Mouse (Mus musculus) lung, embryonic 16.5 days (tissue): ENCODE measurements around the gene Klhl10. TPM values are rescaled to one million over a fixed set of nuclear protein-coding genes. Genes with fewer than 3 reads are reported as not detected.

ENCODE experiments used
- ATAC-seq: fragments of 200-750 bp; cut with Nextera tagmentation; 2 replicates; pipeline ENCODE4 v1.8.0; 2017; ENCODE audit warnings: low read depth, mild to moderate bottlenecking, moderate library complexity
- H3K27ac ChIP-seq: fragments of 300-500 bp; sonication (generic); 2 replicates; pipeline ENCODE4 v1.5.1; 2014; ENCODE audit warnings: mild to moderate bottlenecking, control low read depth, low read length
- H3K27me3 ChIP-seq: fragments of 300-500 bp; sonication (generic); 2 replicates; pipeline ENCODE4 v1.6.1; 2014; ENCODE audit warnings: low read depth, low read length, mixed read lengths; ENCODE audit not compliant: control insufficient read depth, insufficient read depth
- H3K36me3 ChIP-seq: fragments of 300-500 bp; sonication (generic); 2 replicates; pipeline ENCODE4 v1.6.1; 2014; ENCODE audit warnings: low read length; ENCODE audit not compliant: control insufficient read depth, insufficient read depth
- H3K4me1 ChIP-seq: fragments of 300-500 bp; sonication (generic); replicated peaks from 2 replicates; pipeline ENCODE4 v1.6.1; 2014; ENCODE audit warnings: low read length, mixed read lengths; ENCODE audit not compliant: control insufficient read depth, insufficient read depth
- H3K4me2 ChIP-seq: fragments of 300-500 bp; sonication (generic); 2 replicates; pipeline ENCODE4 v1.6.1; 2014; ENCODE audit warnings: low read depth, low read length, control low read depth
- H3K4me3 ChIP-seq: fragments of 300-500 bp; sonication (generic); 2 replicates; pipeline ENCODE4 v1.5.1; 2014; ENCODE audit warnings: mild to moderate bottlenecking, low read length, control low read depth
- H3K9ac ChIP-seq: fragments of 300-500 bp; sonication (generic); 2 replicates; pipeline ENCODE4 v1.6.1; 2014; ENCODE audit warnings: low read length, control low read depth
- H3K9me3 ChIP-seq: fragments of 300-500 bp; sonication (generic); 2 replicates; pipeline ENCODE4 v1.6.1; 2016; ENCODE audit warnings: low read length; ENCODE audit not compliant: control insufficient read depth
- WGBS: fragments of 180-500 bp; shearing (Covaris S2); extraction: QIAGEN DNeasy Blood & Tissue Kit; methylation state at CpG from one replicate; pipeline ENCODE4 v1.1.7; 2014; 5-methylcytosine and 5-hydroxymethylcytosine counted together
- polyA plus RNA-seq: library from polyadenylated mRNA; unstranded; fragments of >200 nt; fragmentation: Nextera tagmentation; extraction: Ambion mirVana; gene quantifications from 2 replicates; pipeline ENCODE4 v1.2.1, GENCODE M21; 2015

Klhl10 gene
- polyA plus RNA-seq, 1 experiment from 2014 or later: 0.73 TPM

DNA sequence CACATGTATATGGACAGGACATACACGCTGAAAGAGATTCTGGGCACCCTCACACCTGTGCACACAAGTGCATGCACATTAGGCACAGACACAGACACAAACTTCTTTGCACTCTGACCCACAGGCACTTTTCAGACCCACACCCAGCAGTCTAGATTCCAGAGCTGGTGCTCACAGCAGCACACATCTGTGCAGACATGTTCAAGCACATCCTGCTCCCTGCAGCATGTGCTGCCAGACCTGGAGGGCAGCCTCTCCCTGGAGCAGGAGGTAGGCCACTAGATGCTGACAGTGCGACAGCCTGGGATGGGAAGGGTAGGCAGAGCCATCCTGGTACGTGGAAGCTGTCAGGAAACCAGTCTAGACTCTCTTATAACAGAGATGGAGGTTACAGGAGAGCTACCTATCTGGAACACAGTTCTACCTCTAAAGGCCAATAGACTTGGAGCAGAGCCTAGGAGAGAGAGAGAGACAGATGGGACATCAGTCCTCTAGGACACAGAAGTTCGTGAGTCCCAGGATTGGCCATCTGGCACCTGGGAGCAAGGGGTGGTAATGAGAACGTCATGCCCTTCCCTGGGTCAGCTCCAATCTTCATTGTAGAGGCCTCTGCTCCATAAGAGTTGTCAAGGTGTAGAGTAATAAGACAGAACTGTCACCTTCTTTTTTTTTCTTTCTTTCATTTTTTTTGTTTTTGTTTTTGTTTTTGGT is 34.6 kb upstream of the Klhl10 start:
- ATAC-seq: no peak
- 84% methylated on average over 5 of the region's 5 CpGs for WGBS
- no peak overlapping the region for H3K27ac ChIP-seq

GRCm38 (mm10) chr11:100408076-100408834 is 33.5 kb upstream of the Klhl10 start:
- peak; percentile 55 for ATAC-seq
- Histone ChIP-seq H3K9ac (no peak overlapping the region), H3K4me2 (no peak overlapping the region), H3K27ac (no peak overlapping the region), H3K9me3 (no peaks in the 10 kb centered on the region), H3K4me3 (no peak overlapping the region), H3K36me3 (peaks cover 11% of the 10 kb centered on the region), H3K4me1 (peaks cover 23% of the 10 kb centered on the region), H3K27me3 (no peaks in the 10 kb centered on the region)
- 36% methylated on average over 10 of the region's 10 CpGs for WGBS

More for the DNA sequence above, 34.6 kb upstream of the Klhl10 start:
- Histone ChIP-seq H3K9me3 (no peaks in the 10 kb centered on the region), H3K4me3 (no peak overlapping the region), H3K4me1 (peaks cover 20% of the 10 kb centered on the region), H3K36me3 (peaks cover 11% of the 10 kb centered on the region), H3K27me3 (no peaks in the 10 kb centered on the region), H3K9ac (no peak overlapping the region), H3K4me2 (no peak overlapping the region)

DNA sequence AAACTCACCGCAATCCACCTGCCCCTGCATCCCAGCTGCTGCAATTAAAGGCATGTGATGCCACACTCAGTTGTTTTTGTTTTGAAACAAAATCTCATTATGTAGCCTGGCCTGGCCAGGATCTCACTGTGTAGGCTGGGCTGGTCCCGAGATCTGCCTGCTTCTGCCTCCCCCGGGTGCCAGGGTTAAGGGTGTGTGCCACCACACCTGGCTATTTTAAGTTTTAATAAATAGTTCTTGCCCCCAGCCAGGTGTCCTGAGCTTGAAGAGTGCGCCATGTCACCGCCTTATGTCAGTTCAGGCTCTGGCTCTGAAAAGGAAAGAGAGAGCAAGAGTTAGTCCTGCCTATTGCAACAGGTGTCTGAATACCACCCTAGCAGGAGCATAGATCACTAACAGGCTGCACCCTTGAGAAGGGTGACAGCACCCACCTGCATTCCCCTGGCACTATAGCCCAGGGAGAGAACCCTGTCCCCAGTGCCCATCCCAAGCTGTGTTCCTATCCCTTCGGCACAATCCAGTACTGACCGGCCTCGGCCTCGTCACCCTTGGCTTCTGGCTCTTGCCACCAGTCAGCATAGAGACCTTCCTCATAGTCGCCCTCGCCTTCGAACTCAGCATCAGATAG is 32.8 kb upstream of the Klhl10 start:
- no peak overlapping the region for H3K4me2 ChIP-seq
- no peak overlapping the region for H3K27ac ChIP-seq
- no peaks in the 10 kb centered on the region for H3K27me3 ChIP-seq
- 94% methylated on average over 12 of the region's 12 CpGs for WGBS
- H3K4me1 ChIP-seq: peaks cover 29% of the 10 kb centered on the region
- H3K9me3 ChIP-seq: no peaks in the 10 kb centered on the region
- no peak overlapping the region for H3K9ac ChIP-seq
- H3K4me3 ChIP-seq: no peak overlapping the region
- H3K36me3 ChIP-seq: peaks cover 11% of the 10 kb centered on the region
- ATAC-seq: no peak

DNA sequence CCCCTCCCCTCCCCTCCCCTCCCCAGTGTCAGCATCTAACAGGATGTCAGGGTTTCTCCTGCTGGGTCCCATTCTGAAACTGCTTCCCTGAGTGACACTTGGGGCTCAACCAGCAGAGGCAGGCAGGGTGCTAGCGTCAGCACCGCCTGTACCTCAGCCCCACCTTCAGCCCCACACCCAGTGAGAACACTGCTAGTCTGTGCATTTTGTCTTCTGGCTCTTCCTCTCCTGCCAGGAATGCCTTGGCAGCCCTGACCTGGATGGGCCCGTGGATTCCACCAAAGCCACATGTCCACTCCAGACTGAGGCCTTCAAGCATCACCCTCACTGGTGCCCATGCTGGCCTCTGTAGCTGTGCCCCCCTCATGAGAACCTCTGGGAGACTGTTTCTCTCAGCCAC is 32.0 kb upstream of the Klhl10 start:
- WGBS: 66% methylated on average over 3 of the region's 3 CpGs
- H3K27me3 ChIP-seq: no peaks in the 10 kb centered on the region
- H3K27ac ChIP-seq: no peak overlapping the region
- H3K4me1 ChIP-seq: peaks cover 26% of the 10 kb centered on the region
- peaks cover 11% of the 10 kb centered on the region for H3K36me3 ChIP-seq
- no peak overlapping the region for H3K4me3 ChIP-seq
- ATAC-seq: no peak
- H3K9me3 ChIP-seq: no peaks in the 10 kb centered on the region
- no peak overlapping the region for H3K4me2 ChIP-seq
- no peak overlapping the region for H3K9ac ChIP-seq

DNA sequence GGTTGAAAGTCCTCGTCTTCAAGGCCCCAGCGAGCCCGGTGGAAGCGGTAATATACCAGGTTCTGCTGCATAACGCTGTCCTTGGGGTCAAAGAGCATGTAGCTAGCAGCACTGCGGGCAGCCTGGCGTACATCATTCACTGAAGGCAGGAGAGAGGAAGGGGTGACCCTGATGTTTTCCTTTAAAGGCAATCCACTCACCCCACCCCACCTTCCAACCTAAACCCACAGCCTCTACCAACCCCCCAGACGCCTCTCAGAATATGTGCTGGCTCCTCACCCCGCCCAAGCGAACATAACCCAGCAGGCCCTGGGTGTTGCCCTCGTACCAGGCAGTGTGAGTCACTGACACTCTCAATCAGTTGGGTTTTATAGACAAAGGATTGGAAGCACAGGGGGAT is 30.0 kb upstream of the Klhl10 start:
- H3K4me2 ChIP-seq: peak overlapping the region; percentile 79; the same call in 1 of the 2 replicates
- H3K9ac ChIP-seq: peak overlapping the region; percentile 91
- no peak overlapping the region for H3K4me3 ChIP-seq
- no peaks in the 10 kb centered on the region for H3K9me3 ChIP-seq
- ATAC-seq: no peak
- peaks cover 11% of the 10 kb centered on the region for H3K36me3 ChIP-seq
- WGBS: 66% methylated on average over 11 of the region's 11 CpGs
- H3K27me3 ChIP-seq: no peaks in the 10 kb centered on the region
- no peak overlapping the region for H3K27ac ChIP-seq
- peaks cover 33% of the 10 kb centered on the region for H3K4me1 ChIP-seq

DNA sequence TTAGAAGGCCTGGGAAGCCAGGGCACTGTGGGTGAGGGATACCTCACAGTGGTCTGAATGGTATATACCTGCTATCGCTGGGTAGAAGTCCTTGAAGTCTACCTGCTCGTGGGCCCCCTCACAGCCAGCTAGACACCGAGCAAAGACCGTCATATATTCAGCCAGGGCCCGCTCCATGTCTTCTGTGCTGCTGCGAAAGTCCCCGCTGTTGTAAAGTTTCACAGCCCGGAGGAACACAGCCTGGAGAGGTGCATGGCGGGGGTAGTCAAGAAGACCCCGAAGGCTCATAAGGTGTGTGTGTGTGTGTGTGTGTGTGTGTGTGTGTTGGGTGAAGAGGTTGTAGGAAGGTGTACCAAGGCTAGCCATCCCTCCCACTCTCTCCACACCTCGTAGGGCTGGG is 28.2 kb upstream of the Klhl10 start:
- Histone ChIP-seq H3K9ac (peak overlapping the region; percentile 91), H3K4me3 (peak overlapping the region; percentile 84), H3K4me1 (peaks cover 38% of the 10 kb centered on the region), H3K27me3 (no peaks in the 10 kb centered on the region), H3K27ac (peak overlapping the region; percentile 97; the same call in 1 of the 2 replicates), H3K9me3 (no peaks in the 10 kb centered on the region), H3K4me2 (peak overlapping the region; percentile 79), H3K36me3 (peaks cover 11% of the 10 kb centered on the region)
- ATAC-seq: no peak
- 49% methylated on average over 11 of the region's 11 CpGs for WGBS

GRCm38 (mm10) chr11:100414021-100414913 is 27.4 kb upstream of the Klhl10 start, which contains the start of gene P3h4:
Gene P3h4 (minus strand): TSS chr11:100414836.
- Histone ChIP-seq H3K36me3 (peaks cover 6% of the 10 kb centered on the region), H3K27ac (peak within 1 kb of the TSS; percentile 97), H3K9me3 (no peaks in the 10 kb centered on the region), H3K4me2 (peak within 1 kb of the TSS; percentile 79), H3K27me3 (no peaks in the 10 kb centered on the region), H3K4me1 (peaks cover 38% of the 10 kb centered on the region), H3K4me3 (peak within 1 kb of the TSS; percentile 84), H3K9ac (peak within 1 kb of the TSS; percentile 91)
- ATAC-seq: peak; percentile 97
- 1% methylated on average over 87 of the region's 93 CpGs for WGBS

GRCm38 (mm10) chr11:100414914-100415822 is 26.5 kb upstream of the Klhl10 start, which contains the start of gene Fkbp10:
Gene Fkbp10 (plus strand): TSS chr11:100415697.
- Histone ChIP-seq H3K9me3 (no peaks in the 10 kb centered on the region), H3K4me1 (peaks cover 38% of the 10 kb centered on the region), H3K9ac (peak within 1 kb of the TSS; percentile 91), H3K4me2 (peak within 1 kb of the TSS; percentile 79), H3K27me3 (no peaks in the 10 kb centered on the region), H3K27ac (peak within 1 kb of the TSS; percentile 97), H3K36me3 (0 out of 2 replicates have a peak, but pooled peaks cover 3% of the 10 kb centered on the region), H3K4me3 (peak within 1 kb of the TSS; percentile 84)
- peak; percentile 54 for ATAC-seq
- WGBS: under 1% methylated on average over 31 of the region's 31 CpGs
